Mouse (Mus musculus): ENCODE results near the gene Cpxm2.

The Cpxm2 gene

GRCm38 (mm10) chr7:132145227-132145800 lies 9.2 kb downstream of the Cpxm2 start:
- DNase-seq (ENCODE audit: low spot score in 2 of 2) = no peak

- DNase-seq (ENCODE audit: low spot score in 2 of 2) = no peak
Measured at GRCm38 (mm10) chr7:132128687-132129086, 25.9 kb downstream of the Cpxm2 start.

DNA sequence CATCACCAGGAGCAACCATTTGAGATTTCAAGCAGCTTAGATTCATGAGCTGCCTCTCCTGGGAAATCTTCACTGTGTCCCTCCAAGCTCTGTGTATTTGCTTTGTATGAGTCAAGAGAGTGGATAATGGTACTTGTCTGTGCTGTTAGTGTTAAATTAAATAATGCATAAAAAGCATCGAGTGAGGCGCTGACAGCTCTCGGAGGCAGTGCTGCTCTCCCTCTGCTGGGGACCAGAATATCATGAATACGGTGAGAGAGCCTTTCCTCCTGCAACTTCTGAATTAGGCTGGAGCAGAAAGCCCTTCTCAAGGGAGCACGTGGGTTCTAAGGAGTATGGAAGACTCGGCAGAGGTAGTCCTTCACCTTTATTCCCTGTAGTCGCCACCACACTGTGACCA lies 29.6 kb downstream of the Cpxm2 start:
- DNase-seq (ENCODE audit: low spot score in 2 of 2) = no peak

DNA sequence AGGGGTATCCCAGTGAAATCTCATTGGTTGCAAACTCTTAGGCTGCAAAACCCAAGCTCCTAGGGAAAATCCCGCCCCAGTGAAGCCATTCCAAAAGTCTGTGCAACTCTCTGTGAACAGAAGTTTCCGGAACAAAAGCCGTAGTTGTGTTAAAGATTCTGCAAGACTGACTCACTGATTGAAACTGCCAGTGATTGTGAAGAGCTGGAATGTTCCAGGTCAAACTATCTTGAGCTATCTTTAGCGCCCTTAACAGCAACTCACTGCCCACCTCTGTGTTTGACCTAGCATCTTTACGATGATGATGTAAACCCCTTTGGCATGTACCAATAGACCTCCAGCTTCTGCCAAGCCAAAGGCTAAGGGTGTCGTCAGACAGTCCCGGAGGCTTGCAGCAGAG lies 31.3 kb downstream of the Cpxm2 start:
- DNase-seq (ENCODE audit: low spot score in 2 of 2) = no peak

DNA sequence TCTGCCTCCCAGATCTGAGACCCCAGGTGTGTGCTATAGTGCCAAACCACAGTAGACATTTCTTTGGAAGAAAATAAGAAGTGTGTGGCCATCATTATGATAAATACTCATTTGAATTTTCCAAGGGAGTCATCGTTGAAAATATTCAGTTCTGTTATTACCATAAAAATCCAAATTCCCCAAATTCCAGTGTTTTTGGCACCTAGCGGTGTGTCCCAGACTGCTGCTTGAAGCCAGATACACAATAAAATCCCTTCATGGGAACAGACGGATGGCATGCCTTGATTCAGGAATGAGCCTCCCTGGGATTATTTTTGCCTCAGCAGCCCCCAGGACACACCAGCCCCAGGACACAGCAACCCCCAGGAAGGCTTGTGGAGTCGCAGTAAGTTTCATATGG lies 34.7 kb downstream of the Cpxm2 start:
- DNase-seq (ENCODE audit: low spot score in 2 of 2) = no peak

GRCm38 (mm10) chr7:132111770-132112169 lies 42.8 kb downstream of the Cpxm2 start:
- no peak for DNase-seq (ENCODE audit: low spot score in 2 of 2)

- no peak for DNase-seq (ENCODE audit: low spot score in 2 of 2)
Measured at GRCm38 (mm10) chr7:132110308-132110707, 44.2 kb downstream of the Cpxm2 start.

- DNase-seq (ENCODE audit: low spot score in 2 of 2) = no peak
Measured at GRCm38 (mm10) chr7:132106891-132107290, 47.6 kb downstream of the Cpxm2 start.

DNA sequence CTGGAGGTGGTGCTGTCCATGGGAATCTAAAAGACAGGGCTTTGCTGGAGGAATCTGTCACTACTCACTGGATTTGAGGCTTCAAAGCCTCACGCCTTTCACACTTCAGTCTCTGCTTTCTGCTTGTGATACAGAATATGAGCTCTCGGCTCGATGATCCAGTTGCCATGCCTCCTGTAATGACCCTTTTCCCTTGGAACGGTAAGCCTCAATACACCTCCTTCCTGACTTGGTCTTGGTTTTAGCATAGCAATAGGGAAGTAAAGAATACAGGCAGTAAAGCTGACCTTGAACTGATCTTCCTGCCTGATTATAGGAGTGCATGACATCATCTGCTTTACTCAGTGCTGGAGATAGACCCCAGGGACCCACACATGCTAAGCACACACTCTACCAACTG lies 49.2 kb downstream of the Cpxm2 start:
- no peak for DNase-seq (ENCODE audit: low spot score in 2 of 2)

DNA sequence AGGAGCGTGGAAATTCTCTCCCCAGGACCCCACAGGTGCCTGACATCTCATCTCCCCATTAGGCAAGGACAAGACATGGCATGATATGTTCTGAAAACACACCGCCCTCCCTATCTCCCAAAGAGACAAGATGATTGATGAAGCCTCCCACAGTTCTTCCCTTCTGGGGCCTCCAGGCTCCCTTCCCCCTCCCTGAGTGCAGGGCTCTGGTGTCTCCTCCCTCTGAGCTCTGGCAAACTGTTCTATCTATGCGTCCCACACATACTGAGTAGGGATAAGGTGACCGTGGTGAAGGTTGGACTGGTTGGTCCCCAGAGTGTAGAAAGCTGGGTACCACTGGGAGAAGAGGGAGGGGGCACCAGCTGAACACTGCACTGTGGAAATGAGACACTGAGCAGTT lies 56.1 kb downstream of the Cpxm2 start:
- DNase-seq (ENCODE audit: low spot score in 2 of 2) = no peak

DNA sequence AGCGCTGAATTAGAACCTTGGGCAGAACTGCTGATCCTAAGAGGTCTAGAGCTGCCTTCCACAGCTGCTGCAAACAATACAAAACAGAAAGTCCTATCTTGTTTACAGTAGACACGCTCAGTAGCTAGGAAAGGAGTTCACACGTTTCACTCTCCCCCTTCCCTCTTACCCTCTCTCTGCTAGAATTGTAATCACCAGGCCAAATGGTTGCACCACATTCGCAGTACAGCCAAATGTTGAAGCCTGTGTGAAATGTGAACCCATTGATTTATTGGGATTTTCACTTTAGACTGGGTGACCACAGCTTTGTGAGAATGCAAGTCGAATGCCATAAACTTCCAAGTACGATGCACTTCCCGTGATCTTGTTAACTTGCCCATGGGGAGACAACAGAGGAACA lies 59.9 kb downstream of the Cpxm2 start:
- no peak for DNase-seq (ENCODE audit: low spot score in 2 of 2)

GRCm38 (mm10) chr7:132091551-132091950 lies 63.0 kb downstream of the Cpxm2 start:
- DNase-seq (ENCODE audit: low spot score in 2 of 2) = no peak

GRCm38 (mm10) chr7:132088606-132089005 lies 65.9 kb downstream of the Cpxm2 start:
- DNase-seq (ENCODE audit: low spot score in 2 of 2) = no peak

DNA sequence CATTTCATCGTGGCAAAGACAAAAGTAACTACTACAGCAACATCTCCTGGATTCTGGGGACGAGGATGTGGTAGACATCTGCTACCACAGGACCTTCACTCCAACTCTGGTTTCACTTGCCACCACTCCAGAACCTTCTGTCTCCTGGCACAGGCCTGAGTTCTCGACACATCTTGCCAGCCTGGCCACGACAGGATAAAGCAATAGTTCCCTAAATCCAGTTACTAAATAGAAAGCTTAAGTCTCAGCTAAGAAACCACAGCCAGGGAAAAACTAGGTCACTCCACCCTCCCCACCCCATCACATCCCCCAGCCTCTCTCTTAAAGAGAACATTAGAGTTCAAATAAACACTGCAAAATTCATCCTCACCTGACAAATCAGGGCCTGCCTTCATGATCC lies 66.4 kb downstream of the Cpxm2 start:
- DNase-seq (ENCODE audit: low spot score in 2 of 2) = no peak

DNA sequence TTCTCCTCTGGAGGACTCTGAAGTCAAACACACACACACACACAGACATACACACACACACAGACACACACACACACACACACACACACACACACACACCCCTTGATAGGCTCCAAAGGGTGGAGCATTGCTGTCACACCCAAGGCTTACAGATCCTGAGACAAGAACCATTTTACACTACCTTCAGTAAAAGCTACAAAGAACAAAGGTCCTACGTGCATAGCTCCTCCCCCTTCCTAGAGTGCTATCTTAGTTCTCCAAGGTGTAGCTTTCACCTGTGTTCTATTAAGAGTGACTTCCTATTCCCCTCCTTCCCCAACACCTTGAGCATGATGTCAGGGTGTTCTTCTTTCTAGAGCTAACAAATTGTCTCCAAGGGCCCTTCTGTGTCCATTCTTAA lies 78.7 kb downstream of the Cpxm2 start:
- no peak for DNase-seq (ENCODE audit: low spot score in 2 of 2)

DNA sequence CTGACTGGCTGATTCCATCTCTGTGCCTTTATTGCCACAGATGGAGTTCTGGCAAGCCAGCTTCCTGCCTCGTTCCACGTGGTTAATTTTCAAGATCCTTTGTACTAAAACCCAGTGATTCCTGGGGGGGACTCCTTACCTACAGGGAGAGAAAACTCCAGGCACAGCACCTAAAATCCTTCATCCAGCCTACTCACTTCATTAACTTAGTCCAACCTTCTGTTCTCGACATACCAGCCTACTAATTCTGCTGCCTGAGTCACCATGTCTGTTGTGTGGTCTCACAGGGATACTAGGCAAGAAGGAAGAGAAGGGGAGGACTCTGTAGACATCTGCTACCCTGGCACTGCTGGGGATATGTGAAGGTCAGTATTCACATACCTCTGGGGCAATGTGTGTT lies 80.0 kb downstream of the Cpxm2 start:
- no peak for DNase-seq (ENCODE audit: low spot score in 2 of 2)

DNA sequence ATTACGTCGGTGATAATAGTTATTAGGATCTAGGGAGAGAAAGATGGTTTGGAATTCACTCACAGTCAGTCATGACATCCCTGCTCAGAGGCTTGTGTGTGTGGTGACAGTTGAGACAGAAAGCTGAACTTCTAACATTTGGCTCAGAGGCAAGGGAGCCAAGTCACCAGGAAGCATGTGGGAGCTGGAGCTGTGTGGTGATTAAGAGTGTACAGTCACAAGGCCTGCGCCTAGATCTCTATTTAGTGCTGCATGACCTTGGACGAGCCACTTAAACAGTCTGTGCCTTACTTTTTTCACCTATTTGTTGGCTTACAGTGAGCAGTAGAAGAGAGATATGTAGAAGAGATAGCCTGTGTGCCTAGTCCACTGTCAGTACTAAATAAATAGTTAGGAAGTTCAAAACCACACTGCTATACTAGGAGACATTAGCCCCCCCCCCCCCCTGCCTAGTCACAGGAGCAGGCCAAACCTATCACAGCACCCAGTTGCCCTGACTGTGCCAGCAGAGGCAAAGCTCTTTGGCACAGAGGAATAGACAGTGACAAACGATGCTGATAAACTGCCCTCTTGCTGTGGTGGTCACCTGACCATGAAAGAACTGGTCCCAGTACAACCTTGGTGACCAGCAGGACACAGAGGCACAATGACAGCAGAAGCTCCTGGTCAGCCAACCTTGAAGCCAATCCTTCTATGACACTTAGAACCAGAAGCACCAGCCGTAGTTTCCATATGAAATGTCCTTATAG lies 83.5 kb downstream of the Cpxm2 start:
- no peak for DNase-seq (ENCODE audit: low spot score in 2 of 2)

GRCm38 (mm10) chr7:132067951-132068350 lies 86.6 kb downstream of the Cpxm2 start:
- DNase-seq (ENCODE audit: low spot score in 2 of 2) = no peak

DNA sequence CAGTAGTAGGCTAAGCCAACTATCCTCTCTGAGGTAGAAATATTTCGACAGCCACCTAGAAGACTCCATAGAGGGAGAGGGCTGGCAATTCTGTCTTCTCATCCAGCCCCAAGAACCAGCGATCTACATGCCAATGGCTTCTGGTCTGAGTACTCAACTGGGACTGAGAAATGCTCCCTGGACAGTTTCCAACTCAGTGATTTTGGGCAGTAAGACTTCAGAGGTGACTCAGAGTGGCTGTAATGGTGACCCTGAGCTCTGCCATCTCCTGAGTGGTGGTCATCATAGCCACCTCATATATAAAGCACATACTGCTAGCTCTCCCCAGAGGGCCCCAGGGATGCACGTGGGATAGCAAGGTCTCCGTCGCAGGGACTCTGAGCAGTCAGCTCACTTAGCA lies 87.0 kb downstream of the Cpxm2 start:
- DNase-seq (ENCODE audit: low spot score in 2 of 2) = no peak

DNA sequence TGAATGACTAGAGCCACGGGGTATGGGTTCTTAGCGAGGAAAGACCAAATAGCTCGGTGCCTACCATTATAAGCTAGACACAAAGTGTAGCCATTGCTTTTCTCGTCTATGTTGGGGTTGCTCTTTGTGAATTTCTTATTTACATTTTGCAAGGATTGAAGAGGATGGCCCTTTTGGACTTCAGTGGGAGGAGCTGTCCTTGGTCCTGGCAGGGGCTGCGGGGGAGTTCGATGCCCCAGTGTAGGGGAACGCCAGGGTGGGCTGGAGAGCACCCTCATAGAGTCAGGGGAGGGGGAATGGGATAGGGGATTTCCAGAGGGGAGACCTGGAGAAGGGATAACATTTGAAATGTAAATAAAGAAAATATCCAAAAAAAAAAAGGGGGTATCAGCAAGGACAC lies 94.4 kb downstream of the Cpxm2 start:
- DNase-seq (ENCODE audit: low spot score in 2 of 2) = no peak

- no peak for DNase-seq (ENCODE audit: low spot score in 2 of 2)
Measured at GRCm38 (mm10) chr7:132056565-132056964, 98.0 kb downstream of the Cpxm2 start.

- DNase-seq (ENCODE audit: low spot score in 2 of 2) = no peak
Measured at GRCm38 (mm10) chr7:132046662-132047061, 107.9 kb downstream of the Cpxm2 start.

DNA sequence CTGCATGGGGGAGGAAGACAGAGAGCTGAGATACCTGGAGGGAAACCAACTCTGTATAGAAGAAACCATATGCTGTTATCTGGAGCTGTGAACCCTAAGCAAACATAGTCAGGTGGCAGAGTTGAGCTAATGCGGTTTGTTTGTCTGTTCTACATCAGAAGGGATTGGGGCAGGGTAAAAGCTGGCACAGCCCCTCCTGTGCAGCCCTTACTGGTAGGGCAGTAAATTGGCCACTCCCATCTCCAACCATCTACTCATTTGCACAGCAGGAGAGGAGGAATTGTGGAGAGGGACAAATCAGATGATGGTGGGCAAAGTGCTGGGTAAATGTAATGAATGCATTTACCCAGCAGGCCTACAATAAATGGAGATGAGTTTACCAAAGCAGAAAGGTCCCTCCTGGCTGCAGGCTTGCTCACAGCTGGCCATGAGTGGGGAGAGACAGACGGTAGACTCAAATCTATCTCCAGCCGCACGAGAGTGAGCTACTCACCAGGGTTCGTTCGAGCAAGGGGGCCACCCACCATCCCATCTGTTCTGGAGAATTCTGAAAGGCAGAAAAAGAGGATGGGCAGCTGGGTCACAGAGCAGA lies 122.5 kb downstream of the Cpxm2 start:
- no peak for DNase-seq (ENCODE audit: low spot score in 2 of 2)

Data from spleen, postnatal 4 days (tissue).